Mouse (Mus musculus): ENCODE results near the gene Lgals9. TPM values are rescaled to one million over a fixed set of nuclear protein-coding genes. Genes with fewer than 3 reads are reported as not detected.
"Not testable (repeated sequence)": the region's sequence is repeated elsewhere in the genome, so short reads cannot be mapped to it uniquely, and the experiment has no call there.

Gene Lgals9
- total and polyA plus RNA-seq, 2 experiments from 2014 or later: 15.7 to 16.5 TPM

DNA sequence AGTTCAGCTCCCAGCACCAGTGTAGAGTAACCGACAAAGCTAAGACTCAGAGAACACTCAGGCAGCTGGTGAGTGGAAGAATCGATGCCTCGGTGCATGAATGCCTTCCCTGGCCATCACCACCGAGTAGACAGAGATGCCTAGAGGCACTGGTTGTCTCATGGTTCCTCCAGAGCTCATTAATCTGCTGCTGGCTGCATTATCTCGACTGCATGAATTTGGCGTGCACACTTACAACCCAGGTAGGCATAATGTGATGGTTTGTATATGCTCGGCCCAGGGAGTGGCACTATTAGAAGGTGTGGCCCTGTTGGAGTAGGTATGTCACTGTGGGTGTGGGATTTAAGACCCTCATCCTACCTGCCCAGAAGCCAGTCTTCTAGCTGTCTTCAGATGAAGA, 24.1 kb upstream of the Lgals9 start:
- no peak for DNase-seq (ENCODE audit: low spot score)
- H3K36me3 ChIP-seq (ENCODE audit: insufficient read depth, low read length): no peaks in the 10 kb centered on the region
- 76% methylated on average over 7 of the region's 7 CpGs for WGBS
- H3K4me2 ChIP-seq (ENCODE audit: low read depth, low read length, poor library complexity, severe bottlenecking): no peak overlapping the region
- no peak overlapping the region for H3K27ac ChIP-seq (ENCODE audit: low read depth, low read length)
- no peaks in the 10 kb centered on the region for H3K9me3 ChIP-seq (ENCODE audit: low read length)
- H3K4me1 ChIP-seq (ENCODE audit: insufficient read depth, low read length): no peaks in the 10 kb centered on the region
- no peak for TF ChIP-seq CTCF (IDR thresholded peaks at IDR 0.05)
- no peak overlapping the region for H3K9ac ChIP-seq (replicated peaks; ENCODE audit: low read length, poor library complexity, severe bottlenecking)
- no peaks in the 10 kb centered on the region for H3K27me3 ChIP-seq (ENCODE audit: insufficient read depth, low read length)
- H3K4me3 ChIP-seq (ENCODE audit: low read depth, low read length): no peak overlapping the region
- no peak for ATAC-seq (ENCODE audit: low FRiP score)

DNA sequence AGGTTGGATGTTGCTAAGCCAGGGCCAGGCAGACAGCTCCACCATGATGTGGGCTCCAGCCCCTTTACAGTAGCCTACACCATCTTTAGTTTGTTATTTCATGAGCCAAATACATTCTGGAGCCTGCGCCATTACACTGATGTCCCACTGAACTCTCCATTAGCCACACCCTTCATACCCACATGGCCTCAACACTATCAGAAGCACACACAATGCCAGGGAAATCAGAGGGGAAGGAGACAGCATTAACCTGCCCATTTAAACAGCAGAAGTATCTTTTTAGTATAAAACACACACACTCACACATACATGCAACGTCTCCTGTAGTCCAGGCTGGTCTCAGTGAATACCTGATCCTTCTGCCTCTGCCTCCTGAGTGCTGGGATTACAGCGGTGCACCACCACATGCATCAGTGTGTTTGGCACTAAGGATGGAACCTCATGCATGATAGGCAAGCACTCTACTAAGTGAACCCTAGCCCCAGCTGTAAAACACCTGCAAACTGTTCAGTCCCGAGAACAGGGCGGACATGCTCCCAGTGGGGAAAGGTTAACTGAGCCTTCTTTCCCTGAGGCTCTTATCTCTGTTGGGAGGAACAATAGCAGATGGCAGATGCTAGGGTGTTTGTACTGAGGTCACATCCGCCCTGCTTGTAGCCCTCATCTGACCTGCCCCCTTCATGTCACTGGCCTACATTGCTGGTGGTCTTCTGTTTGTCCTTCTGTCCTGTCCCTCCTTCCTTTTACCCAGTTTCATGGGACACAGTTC, 23.4 kb upstream of the Lgals9 start:
- H3K4me2 ChIP-seq (ENCODE audit: low read depth, low read length, poor library complexity, severe bottlenecking): no peak overlapping the region
- no peaks in the 10 kb centered on the region for H3K36me3 ChIP-seq (ENCODE audit: insufficient read depth, low read length)
- ATAC-seq (ENCODE audit: low FRiP score): no peak
- DNase-seq (ENCODE audit: low spot score): no peak
- H3K27me3 ChIP-seq (ENCODE audit: insufficient read depth, low read length): no peaks in the 10 kb centered on the region
- no peak for TF ChIP-seq CTCF (IDR thresholded peaks at IDR 0.05)
- WGBS: 83% methylated on average over 6 of the region's 6 CpGs
- H3K4me3 ChIP-seq (ENCODE audit: low read depth, low read length): no peak overlapping the region
- H3K4me1 ChIP-seq (ENCODE audit: insufficient read depth, low read length): no peaks in the 10 kb centered on the region
- no peaks in the 10 kb centered on the region for H3K9me3 ChIP-seq (ENCODE audit: low read length)
- no peak overlapping the region for H3K9ac ChIP-seq (replicated peaks; ENCODE audit: low read length, poor library complexity, severe bottlenecking)
- H3K27ac ChIP-seq (ENCODE audit: low read depth, low read length): no peak overlapping the region

DNA sequence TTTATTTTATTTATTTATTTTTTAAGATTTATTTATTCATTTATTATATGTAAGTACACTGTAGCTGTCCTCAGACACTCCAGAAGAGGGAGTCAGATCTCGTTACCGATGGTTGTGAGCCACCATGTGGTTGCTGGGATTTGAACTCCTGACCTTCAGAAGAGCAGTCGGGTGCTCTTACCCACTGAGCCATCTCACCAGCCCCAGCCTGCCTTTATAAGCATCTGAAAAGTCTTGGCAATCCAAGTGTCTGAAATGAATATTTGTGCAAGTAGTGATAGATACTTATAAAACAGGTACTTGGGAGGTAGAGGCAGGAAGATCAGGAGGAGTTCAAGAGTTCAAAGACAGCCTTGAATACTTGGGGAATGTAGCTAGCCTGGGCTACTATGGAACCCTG, 22.6 kb upstream of the Lgals9 start:
- not testable (repeated sequence) for H3K9me3 ChIP-seq (ENCODE audit: low read length); H3K27me3 ChIP-seq (ENCODE audit: insufficient read depth, low read length); H3K27ac ChIP-seq (ENCODE audit: low read depth, low read length); H3K36me3 ChIP-seq (ENCODE audit: insufficient read depth, low read length); ATAC-seq (ENCODE audit: low FRiP score); H3K9ac ChIP-seq (replicated peaks; ENCODE audit: low read length, poor library complexity, severe bottlenecking); DNase-seq (ENCODE audit: low spot score); H3K4me1 ChIP-seq (ENCODE audit: insufficient read depth, low read length); H3K4me3 ChIP-seq (ENCODE audit: low read depth, low read length); H3K4me2 ChIP-seq (ENCODE audit: low read depth, low read length, poor library complexity, severe bottlenecking)
- WGBS: 94% methylated on average over 3 of the region's 3 CpGs

DNA sequence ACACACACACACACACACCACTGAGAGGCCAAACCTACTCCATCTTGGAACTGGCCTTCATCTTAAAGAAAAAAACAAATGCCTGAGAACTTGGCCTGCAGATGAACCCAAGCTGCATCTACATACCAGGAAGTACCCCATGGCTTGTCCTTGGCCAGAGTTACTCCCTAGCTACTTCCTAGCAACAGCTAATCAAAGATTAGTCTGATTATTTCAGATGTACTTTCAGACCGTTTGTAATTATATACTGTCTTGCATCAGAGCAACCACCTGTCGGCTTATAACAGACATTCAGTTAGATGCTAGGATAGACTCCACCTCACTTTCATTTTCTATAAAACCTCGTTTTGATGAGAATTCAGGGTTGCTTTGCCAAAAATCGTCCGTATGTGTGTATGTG, 21.7 kb upstream of the Lgals9 start:
- ATAC-seq (ENCODE audit: low FRiP score) (no peak), DNase-seq (ENCODE audit: low spot score) (no peak)
- Histone ChIP-seq H3K9me3 (ENCODE audit: low read length) (no peaks in the 10 kb centered on the region), H3K4me3 (ENCODE audit: low read depth, low read length) (no peak overlapping the region), H3K4me2 (ENCODE audit: low read depth, low read length, poor library complexity, severe bottlenecking) (no peak overlapping the region), H3K9ac (replicated peaks; ENCODE audit: low read length, poor library complexity, severe bottlenecking) (no peak overlapping the region), H3K4me1 (ENCODE audit: insufficient read depth, low read length) (no peaks in the 10 kb centered on the region), H3K36me3 (ENCODE audit: insufficient read depth, low read length) (no peaks in the 10 kb centered on the region), H3K27ac (ENCODE audit: low read depth, low read length) (no peak overlapping the region), H3K27me3 (ENCODE audit: insufficient read depth, low read length) (no peaks in the 10 kb centered on the region)
- WGBS: 71% methylated on average over 5 of the region's 5 CpGs
- TF ChIP-seq CTCF (IDR thresholded peaks at IDR 0.05): no peak

DNA sequence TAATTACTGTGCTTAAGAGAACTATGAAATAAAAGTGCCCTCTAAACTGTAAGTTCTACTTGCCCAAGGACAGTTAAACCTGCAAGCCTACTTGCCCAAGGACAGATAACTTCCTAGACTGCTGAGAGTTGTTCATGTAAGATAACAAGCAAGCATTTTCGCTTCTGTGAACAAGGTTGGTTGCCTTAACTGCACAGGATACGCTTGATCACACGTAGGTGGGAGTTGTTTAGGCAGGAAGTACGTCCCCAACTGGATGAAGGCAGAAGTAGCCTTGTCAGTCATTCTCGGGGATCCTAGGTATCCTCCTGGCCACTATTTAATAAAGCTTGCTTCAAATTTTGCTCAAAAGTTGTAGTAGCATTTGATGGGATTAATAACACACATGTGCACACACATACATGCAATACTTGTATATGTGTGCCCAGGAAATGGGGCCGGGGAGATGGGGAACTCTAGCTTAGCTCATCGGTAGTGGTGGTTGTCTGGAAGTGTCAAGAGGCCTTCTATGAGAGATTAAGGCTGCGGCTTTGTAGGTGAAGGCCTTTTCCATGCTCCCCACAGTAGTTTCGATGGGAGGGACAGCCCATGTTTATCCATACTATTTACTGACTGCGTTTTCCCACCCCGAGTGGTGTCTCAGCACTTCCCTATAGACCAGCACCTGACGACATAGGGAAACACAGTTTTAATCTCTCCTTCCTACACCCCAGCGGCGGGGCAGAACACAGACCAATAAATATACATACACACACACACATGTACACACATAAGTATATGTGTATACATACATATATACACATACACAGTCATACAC, 21.0 kb upstream of the Lgals9 start:
- WGBS: 88% methylated on average over 14 of the region's 14 CpGs
- Histone ChIP-seq H3K27ac (ENCODE audit: low read depth, low read length) (no peak overlapping the region), H3K4me1 (ENCODE audit: insufficient read depth, low read length) (no peaks in the 10 kb centered on the region), H3K27me3 (ENCODE audit: insufficient read depth, low read length) (no peaks in the 10 kb centered on the region), H3K9me3 (ENCODE audit: low read length) (no peaks in the 10 kb centered on the region), H3K4me2 (ENCODE audit: low read depth, low read length, poor library complexity, severe bottlenecking) (no peak overlapping the region), H3K4me3 (ENCODE audit: low read depth, low read length) (no peak overlapping the region), H3K9ac (replicated peaks; ENCODE audit: low read length, poor library complexity, severe bottlenecking) (no peak overlapping the region), H3K36me3 (ENCODE audit: insufficient read depth, low read length) (no peaks in the 10 kb centered on the region)
- no peak for ATAC-seq (ENCODE audit: low FRiP score)
- no peak for DNase-seq (ENCODE audit: low spot score)
- no peak for TF ChIP-seq CTCF (IDR thresholded peaks at IDR 0.05)
